Mouse (Mus musculus) myocyte (in vitro differentiated cells): ENCODE data around the gene Baz2b.

Experiments used
- CEBPB ChIP-seq: IDR thresholded peaks from 2 replicates; pipeline ENCODE4 v1.6.1; 2011; ENCODE audit warnings: mild to moderate bottlenecking, moderate library complexity; ENCODE audit not compliant: poor library complexity, insufficient read depth, severe bottlenecking
- E2F4 ChIP-seq: IDR thresholded peaks from one replicate; pipeline ENCODE4 v1.6.1; 2011; ENCODE audit warnings: mild to moderate bottlenecking, control low read depth, moderate library complexity; ENCODE audit not compliant: insufficient read depth
- MAX ChIP-seq: IDR thresholded peaks from one replicate; pipeline ENCODE4 v1.6.1; 2011; ENCODE audit warnings: low read depth, mild to moderate bottlenecking, control low read depth
- MYOD1 ChIP-seq, 3 experiments: IDR thresholded peaks; one replicate each; pipeline ENCODE4 v1.6.1; 2011; ENCODE audit warnings: control low read depth in 2 of 3, low read depth in 2 of 3, mild to moderate bottlenecking in 2 of 3, moderate library complexity in 1 of 3; ENCODE audit not compliant: insufficient read length in 2 of 3, control insufficient read depth in 1 of 3
- POLR2A ChIP-seq: IDR thresholded peaks from one replicate; pipeline ENCODE4 v1.6.1; 2011; ENCODE audit warnings: low read depth, mild to moderate bottlenecking, control low read depth, moderate library complexity; ENCODE audit not compliant: insufficient read length
- POLR2AphosphoS2 ChIP-seq: IDR thresholded peaks from one replicate; pipeline ENCODE4 v1.6.1; 2011; ENCODE audit warnings: low read depth, control low read depth; ENCODE audit not compliant: insufficient read length
- REST ChIP-seq: IDR thresholded peaks from one replicate; pipeline ENCODE4 v1.6.1; 2011; ENCODE audit warnings: mild to moderate bottlenecking, control low read depth, moderate library complexity; ENCODE audit not compliant: insufficient read depth, insufficient read length
- SRF ChIP-seq: IDR thresholded peaks from one replicate; pipeline ENCODE4 v1.6.1; 2011; ENCODE audit warnings: low read depth; ENCODE audit not compliant: control insufficient read depth, insufficient read length
- TCF12 ChIP-seq: IDR thresholded peaks from one replicate; pipeline ENCODE4 v1.6.1; 2011; ENCODE audit warnings: mild to moderate bottlenecking, control low read depth; ENCODE audit not compliant: poor library complexity, insufficient read depth, severe bottlenecking
- USF1 ChIP-seq: IDR thresholded peaks from one replicate; pipeline ENCODE4 v1.6.1; 2011; ENCODE audit warnings: low read depth, mild to moderate bottlenecking, control low read depth, moderate library complexity

GRCm38 (mm10) chr2:60037011-60037551 is 172.6 kb downstream of the Baz2b start:
- TF ChIP-seq TCF12 (no peak), MYOD1 (IDR thresholded peaks at IDR 0.05; ENCODE audit: control insufficient read depth in 1 of 3, insufficient read length in 2 of 3, low read depth in 2 of 3) (no peak), MAX (no peak), SRF (no peak), POLR2AphosphoS2 (no peak), CEBPB (no peak), USF1 (no peak), POLR2A (no peak), E2F4 (no peak), REST (no peak)
